Mouse (Mus musculus): ENCODE results near the gene Casd1.
"Not testable (repeated sequence)": the region's sequence is repeated elsewhere in the genome, so short reads cannot be mapped to it uniquely, and the experiment has no call there.

The Casd1 gene

GRCm38 (mm10) chr6:4617911-4618310 lies 17.3 kb downstream of the Casd1 start:
- DNase-seq, result no peak

- DNase-seq, result no peak
Observed at GRCm38 (mm10) chr6:4631464-4631863, 30.8 kb downstream of the Casd1 start.

DNA sequence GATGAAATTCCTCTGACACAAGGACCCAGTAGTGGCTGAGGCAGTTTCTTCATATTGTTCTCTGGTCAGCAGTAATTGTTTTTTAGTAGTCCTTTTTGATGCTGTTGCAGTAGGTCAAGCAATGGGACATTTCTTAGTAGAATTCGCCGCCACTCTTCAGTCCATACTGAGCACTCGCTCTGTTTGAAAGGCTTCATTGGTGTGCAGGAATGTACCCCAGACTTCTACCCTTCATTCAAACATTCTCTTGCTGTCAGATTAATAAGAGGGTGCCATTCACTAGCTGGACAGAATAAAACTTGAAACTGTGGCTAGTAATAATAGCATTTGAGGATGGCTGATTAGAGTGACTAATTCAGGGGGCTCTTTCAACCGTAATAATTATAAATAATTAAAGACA lies 32.5 kb downstream of the Casd1 start:
- DNase-seq, result no peak

- DNase-seq, result no peak
Observed at GRCm38 (mm10) chr6:4634804-4635203, 34.2 kb downstream of the Casd1 start.

DNA sequence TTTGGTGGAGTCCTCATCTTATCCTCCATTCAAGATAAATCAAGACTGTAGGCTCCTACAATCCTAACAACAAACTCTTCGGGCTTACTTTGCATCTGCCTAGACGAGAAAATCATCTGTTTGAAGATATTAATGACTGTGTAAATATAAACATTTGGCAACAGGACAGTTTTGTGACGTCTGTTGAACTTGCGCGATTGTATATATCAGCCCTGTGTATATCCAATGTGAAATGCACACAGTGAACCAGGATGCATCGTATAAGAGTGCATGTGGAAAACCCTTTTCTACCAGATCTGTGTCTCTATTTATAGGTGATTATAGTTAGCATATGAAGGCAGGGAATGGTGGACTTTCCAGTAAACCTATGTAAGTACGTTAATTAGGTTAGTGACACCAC lies 41.4 kb downstream of the Casd1 start:
- DNase-seq, result no peak

- DNase-seq, result no peak
Observed at GRCm38 (mm10) chr6:4647351-4647750, 46.7 kb downstream of the Casd1 start.

DNA sequence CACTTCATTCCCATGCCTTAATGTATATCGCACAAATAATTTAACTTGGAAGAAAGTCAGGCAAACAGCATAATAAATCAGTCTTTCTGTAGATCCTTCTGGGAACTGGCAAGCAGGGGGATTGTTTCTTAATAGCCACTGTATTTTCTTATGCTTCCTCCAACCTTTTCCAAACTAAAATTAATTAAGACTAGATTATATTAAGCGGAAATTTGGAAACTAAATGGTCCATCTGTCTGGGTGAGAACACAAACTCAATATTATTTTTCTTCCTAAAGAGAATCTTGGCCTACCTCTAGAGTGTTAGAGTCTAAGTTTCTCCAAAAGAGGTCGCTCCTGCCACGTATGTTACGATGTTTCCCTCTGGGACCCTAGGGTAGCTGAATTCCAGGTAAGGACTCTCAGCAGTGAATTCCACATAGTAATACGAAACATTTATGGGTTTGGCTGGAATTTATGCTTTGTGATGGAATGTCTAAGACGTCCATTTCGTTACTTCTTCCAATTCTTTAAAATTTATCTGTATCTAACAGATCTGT lies 52.0 kb downstream of the Casd1 start:
- peak; percentile 37 for DNase-seq

- not testable (repeated sequence) for DNase-seq
Observed at GRCm38 (mm10) chr6:4653741-4654140, 53.1 kb downstream of the Casd1 start.

- no peak for DNase-seq
Observed at GRCm38 (mm10) chr6:4655466-4655865, 54.8 kb downstream of the Casd1 start.

DNA sequence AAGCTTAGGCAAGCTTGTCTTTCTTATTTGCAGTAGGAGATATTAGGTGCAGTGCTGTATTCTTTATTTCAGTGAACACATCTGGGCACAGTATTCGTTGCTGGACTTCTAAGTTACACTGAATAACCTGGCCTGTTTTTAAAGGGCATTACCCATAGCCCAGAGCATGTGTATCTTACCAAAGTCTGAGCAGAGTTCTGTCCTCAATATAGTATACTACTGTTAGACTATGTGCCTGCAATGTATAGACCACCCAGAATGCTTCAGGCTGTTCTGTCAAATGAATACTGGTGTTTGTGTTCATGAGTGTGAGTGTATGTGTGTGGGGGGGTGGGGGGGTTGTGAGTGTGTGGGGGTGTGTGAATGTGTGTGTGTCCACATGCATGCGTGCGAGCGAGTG lies 55.3 kb downstream of the Casd1 start:
- DNase-seq, result no peak

GRCm38 (mm10) chr6:4658861-4659260 lies 58.2 kb downstream of the Casd1 start:
- no peak for DNase-seq

GRCm38 (mm10) chr6:4663516-4663915 lies 62.9 kb downstream of the Casd1 start:
- DNase-seq, result no peak

DNA sequence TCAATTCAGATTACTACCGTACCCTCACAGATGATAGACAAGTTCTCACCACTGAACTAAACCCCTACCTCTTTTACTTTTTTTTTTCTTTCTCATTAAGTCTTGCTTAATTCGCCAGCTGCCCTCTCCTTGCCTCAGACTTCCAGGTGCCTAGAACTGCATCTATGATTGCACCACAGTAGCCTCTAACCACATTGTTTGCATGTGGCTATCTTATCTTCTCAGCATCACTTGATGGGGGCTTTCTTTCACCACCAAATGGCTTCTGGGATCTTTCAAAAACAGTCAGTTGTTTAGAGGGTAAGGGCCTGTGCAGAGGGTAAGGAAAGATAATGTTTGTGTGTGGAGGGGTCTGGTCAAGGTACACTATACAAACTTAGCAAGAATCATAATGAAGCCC lies 63.7 kb downstream of the Casd1 start:
- DNase-seq, result no peak

DNA sequence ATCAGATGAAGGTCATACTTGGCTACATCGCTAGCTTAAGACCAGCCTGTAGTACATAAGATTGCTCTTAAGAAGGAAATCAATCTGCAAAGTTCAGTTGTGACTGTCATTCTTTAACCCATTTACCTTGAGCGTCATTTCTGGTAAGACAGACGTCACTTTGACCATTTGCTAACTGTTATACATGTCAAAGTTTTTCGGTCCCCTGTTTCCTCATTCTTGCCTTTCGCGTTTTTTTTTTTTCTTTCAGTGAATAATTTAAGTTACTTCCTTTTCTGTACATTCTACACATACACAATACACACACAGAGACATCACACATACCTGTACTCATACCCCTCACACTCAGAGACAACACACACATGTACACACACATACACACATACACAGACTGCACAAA lies 64.5 kb downstream of the Casd1 start:
- DNase-seq, result no peak

- no peak for DNase-seq
Observed at GRCm38 (mm10) chr6:4677356-4677761, 76.7 kb downstream of the Casd1 start.

- DNase-seq, result no peak
Observed at GRCm38 (mm10) chr6:4679981-4680380, 79.3 kb downstream of the Casd1 start.

DNA sequence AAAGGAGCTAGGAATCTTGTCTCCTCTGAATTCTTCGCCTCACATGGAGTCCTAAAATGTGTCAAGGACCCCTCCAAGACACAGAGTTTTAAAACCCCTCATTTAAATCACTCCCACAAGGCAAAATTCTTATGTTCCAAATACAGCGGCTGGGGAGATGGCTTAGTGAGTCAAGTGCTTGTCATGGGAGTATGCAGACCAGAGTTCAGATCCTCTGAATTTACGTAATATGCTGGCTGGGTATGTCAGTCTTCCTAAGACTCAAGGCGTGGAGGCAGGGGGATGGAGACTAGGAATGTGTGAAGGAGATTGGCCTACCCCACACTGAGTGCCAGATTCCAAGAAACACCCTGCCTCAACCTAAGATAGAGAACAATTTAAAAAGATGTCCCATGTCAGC lies 79.9 kb downstream of the Casd1 start:
- no peak for DNase-seq

DNA sequence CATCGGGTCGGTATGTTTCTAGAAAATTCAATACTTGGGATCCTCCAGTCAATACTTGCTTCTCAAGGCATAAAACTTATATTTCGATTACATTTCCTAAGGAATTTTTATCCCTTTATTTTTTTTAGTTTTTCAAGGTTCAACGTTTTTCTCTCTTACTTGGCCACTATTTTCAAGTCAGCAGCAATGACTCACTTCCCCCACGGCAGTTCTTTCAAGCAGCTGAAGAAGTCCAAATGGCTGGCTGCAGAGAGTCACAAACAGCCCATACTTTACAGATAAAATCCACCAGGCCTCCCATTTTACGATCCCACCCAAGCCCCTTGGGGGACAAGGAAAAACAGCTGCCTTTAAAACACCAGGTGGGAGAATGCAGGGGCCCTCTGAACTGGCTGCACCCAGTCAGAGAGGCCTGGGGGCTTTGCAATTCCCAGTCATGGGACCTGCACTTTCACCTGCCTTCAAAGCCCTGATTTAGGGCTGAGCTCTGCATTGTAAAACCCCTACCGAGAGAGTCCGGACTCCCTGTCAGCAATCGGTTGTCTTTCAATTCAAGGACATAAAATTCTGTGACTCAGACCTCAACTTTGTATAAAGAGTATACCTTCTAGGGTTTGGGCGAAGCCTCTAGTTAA lies 84.2 kb downstream of the Casd1 start:
- DNase-seq, result no peak

GRCm38 (mm10) chr6:4690438-4690837 lies 89.8 kb downstream of the Casd1 start:
- no peak for DNase-seq

All from embryo, embryonic 11 days (tissue).